Mouse (Mus musculus) ES-E14 (cell line): ENCODE results near the gene Tspan13.

Experiments used
- CHD2 ChIP-seq: IDR thresholded peaks from 2 replicates; pipeline ENCODE4 v1.6.1; 2014; ENCODE audit warnings: mild to moderate bottlenecking, low read depth, low read length, inconsistent platforms
- MAFK ChIP-seq: IDR thresholded peaks from 2 replicates; pipeline ENCODE4 v1.6.1; 2014; ENCODE audit warnings: mild to moderate bottlenecking, low read depth, low read length, inconsistent platforms; ENCODE audit not compliant: insufficient read depth
- ZC3H11A ChIP-seq: IDR thresholded peaks from 2 replicates; pipeline ENCODE4 v1.6.1; 2012; ENCODE audit warnings: low read depth, mild to moderate bottlenecking, inconsistent platforms, low read length, borderline replicate concordance
- ZNF384 ChIP-seq: IDR thresholded peaks from 2 replicates; pipeline ENCODE4 v1.6.1; 2012; ENCODE audit warnings: low read depth, low read length, inconsistent platforms

DNA sequence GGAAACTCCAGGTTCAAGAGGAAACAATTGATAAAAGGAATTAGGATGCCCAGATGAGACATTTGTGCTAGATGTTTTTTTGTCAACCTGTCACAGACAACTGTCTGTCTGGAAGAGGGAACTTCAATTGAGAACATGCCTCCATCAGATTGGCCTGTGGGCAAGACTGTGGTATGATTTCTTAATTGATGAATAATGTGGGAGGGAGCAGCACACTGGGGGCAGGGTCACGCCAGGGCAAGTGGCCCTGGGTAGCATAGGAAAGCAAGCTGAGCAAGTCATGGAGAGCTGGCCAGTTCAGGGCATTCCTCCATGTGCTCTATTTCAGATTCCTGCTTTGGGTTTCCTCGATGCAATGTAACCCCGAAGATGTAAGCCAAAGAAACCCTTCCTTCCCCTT is 66.4 kb downstream of the Tspan13 start:
- TF ChIP-seq ZC3H11A, result no peak
- no peak for TF ChIP-seq ZNF384
- no peak for TF ChIP-seq MAFK
- TF ChIP-seq CHD2, result no peak
